Mouse (Mus musculus): ENCODE results near the gene Cypt14. TPM values are rescaled to one million over a fixed set of nuclear protein-coding genes. Genes with fewer than 3 reads are reported as not detected.
"Not testable (repeated sequence)": the region's sequence is repeated elsewhere in the genome, so short reads cannot be mapped to it uniquely, and the experiment has no call there.

Gene Cypt14
- not detected for total RNA-seq (2021)
- long read RNA-seq, experiment 1 = 0 reads
- long read RNA-seq, experiment 2 = 0 reads

- not testable (repeated sequence) for DNase-seq (ENCODE audit: low spot score in 2 of 2)
Measured at GRCm38 (mm10) chrX:39863504-39863903, at the start of gene Cypt14. TSS of gene Cypt14 (minus strand) at chrX:39863604.
